Mouse (Mus musculus) E14TG2a.4 (cell line): Measurements from ENCODE around the gene Slc31a2.
A peak's percentile ranks its signal among the peaks of the same experiment; 100 is the strongest.

Experiments used
- H3K27me3 ChIP-seq: 2 replicates; pipeline ENCODE4 v1.6.1; 2014; ENCODE audit warnings: low read length, control low read depth; ENCODE audit not compliant: insufficient read depth
- H3K36me3 ChIP-seq: 2 replicates; pipeline ENCODE4 v1.6.1; 2014; ENCODE audit warnings: low read length, control low read depth; ENCODE audit not compliant: insufficient read depth
- H3K4me1 ChIP-seq: replicated peaks from 2 replicates; pipeline ENCODE4 v1.6.1; 2014; ENCODE audit warnings: low read depth, low read length, control low read depth
- H3K4me3 ChIP-seq: replicated peaks from 2 replicates; pipeline ENCODE4 v1.5.1; 2014; ENCODE audit warnings: mild to moderate bottlenecking, low read length
- H3K9me3 ChIP-seq: 2 replicates; pipeline ENCODE4 v1.6.1; 2014; ENCODE audit warnings: low read length, control low read depth
- CTCF ChIP-seq: conservative IDR thresholded peaks from 2 replicates; pipeline ENCODE4 v1.5.1; 2014; ENCODE audit warnings: low read length
- NANOG ChIP-seq: IDR thresholded peaks from 2 replicates; pipeline ENCODE4 v1.6.1; 2014; ENCODE audit warnings: borderline replicate concordance, low read length, mixed read lengths
- POU5F1 ChIP-seq: IDR thresholded peaks from 2 replicates; pipeline ENCODE4 v1.6.1; 2014; ENCODE audit warnings: low read length, borderline replicate concordance

The Slc31a2 gene

DNA sequence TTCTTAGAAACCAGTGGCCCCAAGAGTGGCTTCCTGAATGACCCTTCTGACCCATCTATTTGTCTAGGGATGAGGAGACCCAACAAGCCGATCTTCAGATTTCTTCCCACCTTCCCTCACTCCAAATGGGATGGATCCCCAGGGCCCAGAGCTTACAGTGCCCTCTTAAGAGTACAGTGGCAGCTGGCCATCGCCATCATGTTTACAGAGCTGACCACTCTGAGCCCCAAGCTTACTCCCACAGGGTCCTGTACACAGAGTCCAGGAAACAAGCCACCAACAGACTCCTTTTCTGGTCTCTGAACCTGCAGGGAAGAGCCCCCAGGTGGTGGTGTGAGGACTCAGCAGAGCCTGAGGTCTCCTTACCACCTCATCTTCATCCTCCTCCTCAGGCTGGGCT, 40.4 kb downstream of the Slc31a2 start:
- no peaks in the 10 kb centered on the region for H3K27me3 ChIP-seq
- peaks cover 66% of the 10 kb centered on the region for H3K4me1 ChIP-seq
- H3K36me3 ChIP-seq = peaks cover 91% of the 10 kb centered on the region
- H3K4me3 ChIP-seq = no peak overlapping the region
- TF ChIP-seq POU5F1 (no peak), NANOG (no peak), CTCF (no peak)
- no peaks in the 10 kb centered on the region for H3K9me3 ChIP-seq

- no peaks in the 10 kb centered on the region for H3K9me3 ChIP-seq
- no peak overlapping the region for H3K4me3 ChIP-seq
- no peak for TF ChIP-seq CTCF
- TF ChIP-seq POU5F1 = no peak
- no peak for TF ChIP-seq NANOG
- H3K36me3 ChIP-seq = peaks cover 89% of the 10 kb centered on the region
- H3K27me3 ChIP-seq = no peaks in the 10 kb centered on the region
- H3K4me1 ChIP-seq = peaks cover 70% of the 10 kb centered on the region
Observed at GRCm38 (mm10) chr4:62303288-62303687, 40.9 kb downstream of the Slc31a2 start.

GRCm38 (mm10) chr4:62306301-62306700, 43.9 kb downstream of the Slc31a2 start:
- H3K4me3 ChIP-seq = peak overlapping the region; percentile 0; the same call in 1 of the 2 replicates
- no peaks in the 10 kb centered on the region for H3K9me3 ChIP-seq
- H3K27me3 ChIP-seq = no peaks in the 10 kb centered on the region
- peaks cover 62% of the 10 kb centered on the region for H3K36me3 ChIP-seq
- TF ChIP-seq POU5F1 (no peak), CTCF (no peak), NANOG (no peak)
- H3K4me1 ChIP-seq = peaks cover 57% of the 10 kb centered on the region

- H3K4me1 ChIP-seq = peaks cover 57% of the 10 kb centered on the region
- no peaks in the 10 kb centered on the region for H3K27me3 ChIP-seq
- H3K9me3 ChIP-seq = no peaks in the 10 kb centered on the region
- H3K36me3 ChIP-seq = peaks cover 61% of the 10 kb centered on the region
- no peak overlapping the region; the same call in 1 of the 2 replicates for H3K4me3 ChIP-seq
- TF ChIP-seq CTCF = no peak
- TF ChIP-seq POU5F1 = no peak
- TF ChIP-seq NANOG = peak; percentile 60; the same call in 1 of the 2 replicates
Observed at GRCm38 (mm10) chr4:62306840-62307239, 44.5 kb downstream of the Slc31a2 start.

DNA sequence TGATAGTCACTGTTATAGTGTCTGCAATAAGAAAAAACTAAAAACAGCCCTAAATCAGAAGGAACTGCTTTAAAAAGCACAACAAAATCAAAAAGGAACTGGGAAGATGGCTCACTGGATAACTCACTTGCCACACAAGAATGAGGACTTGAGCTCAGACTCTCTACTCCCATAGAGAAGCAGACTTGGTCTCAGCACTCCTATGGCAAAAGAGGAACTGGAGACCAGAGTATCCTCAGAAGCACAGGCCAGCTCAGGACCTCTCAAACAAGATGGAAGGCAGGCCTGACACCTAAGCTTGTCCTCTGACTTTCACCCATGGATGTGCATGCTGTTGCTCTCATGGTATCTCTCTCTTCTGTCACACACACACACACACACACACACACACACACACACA, 46.0 kb downstream of the Slc31a2 start:
- Histone ChIP-seq H3K36me3 (peaks cover 55% of the 10 kb centered on the region), H3K27me3 (no peaks in the 10 kb centered on the region), H3K9me3 (no peaks in the 10 kb centered on the region), H3K4me1 (peaks cover 61% of the 10 kb centered on the region), H3K4me3 (no peak overlapping the region)
- TF ChIP-seq CTCF (no peak), NANOG (no peak), POU5F1 (no peak)

- Histone ChIP-seq H3K36me3 (peaks cover 21% of the 10 kb centered on the region), H3K27me3 (no peaks in the 10 kb centered on the region), H3K4me1 (peaks cover 61% of the 10 kb centered on the region), H3K9me3 (no peaks in the 10 kb centered on the region), H3K4me3 (no peak overlapping the region)
- TF ChIP-seq POU5F1 (no peak), NANOG (no peak), CTCF (no peak)
Observed at GRCm38 (mm10) chr4:62312821-62313220, 50.5 kb downstream of the Slc31a2 start.

GRCm38 (mm10) chr4:62313641-62314211, 51.4 kb downstream of the Slc31a2 start:
- TF ChIP-seq POU5F1 (no peak), CTCF (no peak), NANOG (no peak)
- no peaks in the 10 kb centered on the region for H3K9me3 ChIP-seq
- H3K4me3 ChIP-seq = peak overlapping the region; percentile 45
- no peaks in the 10 kb centered on the region for H3K27me3 ChIP-seq
- H3K36me3 ChIP-seq = peaks cover 19% of the 10 kb centered on the region
- peaks cover 60% of the 10 kb centered on the region for H3K4me1 ChIP-seq

- Histone ChIP-seq H3K4me1 (peaks cover 60% of the 10 kb centered on the region), H3K9me3 (no peaks in the 10 kb centered on the region), H3K36me3 (peaks cover 27% of the 10 kb centered on the region), H3K4me3 (peak overlapping the region; percentile 45), H3K27me3 (no peaks in the 10 kb centered on the region)
- TF ChIP-seq NANOG = peak; percentile 37; the same call in 1 of the 2 replicates
- no peak for TF ChIP-seq CTCF
- TF ChIP-seq POU5F1 = peak; percentile 79; the same call in 1 of the 2 replicates
Observed at GRCm38 (mm10) chr4:62314516-62314915, 52.2 kb downstream of the Slc31a2 start.

DNA sequence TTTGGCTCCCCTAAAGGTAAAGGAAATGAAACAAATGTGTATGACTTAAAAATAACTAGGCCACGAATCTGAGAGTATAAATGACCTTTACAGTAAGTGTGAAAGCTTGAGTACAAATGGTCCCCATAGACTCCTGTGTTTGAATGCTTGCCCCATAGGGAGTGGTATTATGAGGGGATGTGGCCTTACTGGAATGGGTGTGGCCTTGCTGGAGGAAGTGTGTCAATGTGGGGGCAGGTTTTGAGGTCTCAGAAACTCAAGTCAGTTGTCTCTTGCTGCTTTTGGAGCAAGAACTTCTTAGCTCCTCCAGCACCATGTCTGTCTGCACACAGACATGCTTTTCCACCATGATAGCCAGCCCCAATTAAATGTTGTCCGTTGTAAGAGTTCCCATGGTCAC, 54.1 kb downstream of the Slc31a2 start:
- H3K36me3 ChIP-seq = peaks cover 43% of the 10 kb centered on the region
- no peak for TF ChIP-seq CTCF
- TF ChIP-seq POU5F1 = no peak
- TF ChIP-seq NANOG = no peak; the same call in 1 of the 2 replicates
- H3K4me1 ChIP-seq = peaks cover 60% of the 10 kb centered on the region

More for the DNA sequence above, 54.1 kb downstream of the Slc31a2 start:
- Histone ChIP-seq H3K4me3 (no peak overlapping the region), H3K9me3 (no peaks in the 10 kb centered on the region), H3K27me3 (no peaks in the 10 kb centered on the region)
